Mouse (Mus musculus): ENCODE results near the gene Abi3bp.

DNA sequence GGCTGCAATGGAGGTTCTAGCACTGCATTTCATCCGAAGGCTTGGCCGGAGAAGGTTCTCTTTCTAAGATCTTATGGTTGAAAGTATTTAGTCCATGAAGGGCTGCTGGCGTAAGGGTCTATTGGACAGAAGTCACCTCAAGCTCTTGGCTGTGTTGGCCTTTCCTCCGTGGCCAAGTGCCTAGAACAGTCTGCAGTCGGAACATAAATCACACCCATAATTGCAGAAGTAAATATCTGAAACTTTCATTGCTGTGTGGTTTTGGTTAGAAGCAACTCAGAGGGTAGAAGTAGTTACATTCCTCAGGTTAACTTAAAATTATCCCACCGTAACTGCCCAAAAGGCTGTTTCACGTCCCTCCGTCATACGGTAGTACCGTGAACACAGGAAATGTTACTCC is 5.8 kb downstream of the Abi3bp start:
- no peak for TF ChIP-seq POLR2A (IDR thresholded peaks at IDR 0.05; ENCODE audit: extremely low read depth, insufficient read depth, low read length)
- TF ChIP-seq CTCF (IDR thresholded peaks at IDR 0.05; ENCODE audit: extremely low read depth, insufficient read depth, low read length), result no peak
